Mouse (Mus musculus) spleen, postnatal 4 days (tissue): ENCODE data around the gene Bicdl1.
A peak's percentile ranks its signal among the peaks of the same experiment; 100 is the strongest.

Experiments
- DNase-seq, 2 experiments: peaks; one replicate each; pipeline ENCODE4 v3.0.0; 2022; ENCODE audit warnings: low spot score in 2 of 2

The Bicdl1 gene

DNA sequence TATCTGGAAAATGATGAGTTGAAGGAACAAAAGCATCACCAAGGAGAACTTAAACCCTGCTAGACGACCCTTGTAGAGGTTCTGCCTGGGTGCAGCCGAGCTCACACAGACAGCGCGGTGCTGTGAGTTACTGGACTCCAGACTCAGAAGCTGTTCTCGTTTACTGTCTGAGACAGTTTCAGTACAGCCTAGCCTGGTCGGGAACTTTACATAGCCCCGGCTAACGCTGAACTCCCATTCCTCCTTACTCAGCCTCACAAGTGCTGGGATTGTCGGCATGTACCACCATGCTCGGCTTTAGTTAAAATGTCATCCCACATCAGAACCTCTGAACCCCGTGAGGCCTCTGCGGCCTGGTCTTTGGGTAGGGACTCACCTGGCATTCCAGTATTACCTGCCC is 62.4 kb downstream of the Bicdl1 start:
- no peak for DNase-seq

DNA sequence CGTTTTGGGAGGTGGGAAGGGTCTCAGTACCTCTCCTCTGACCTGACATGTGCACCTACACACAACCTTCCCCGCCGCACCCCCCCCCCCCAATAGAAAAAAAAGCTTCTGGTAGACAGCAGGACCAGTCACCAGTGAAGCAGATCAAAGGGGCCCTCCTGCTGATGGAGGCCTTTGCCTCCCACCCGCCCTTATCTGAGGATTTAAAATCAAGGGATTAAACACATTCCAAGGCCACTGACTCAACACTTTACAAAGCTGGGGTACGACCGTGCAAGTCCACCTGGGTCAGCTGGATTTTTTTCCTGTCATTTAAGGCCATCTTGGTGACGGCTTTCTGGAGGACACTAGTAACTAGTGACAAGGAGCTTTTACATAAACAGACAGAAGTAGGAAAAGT is 63.5 kb downstream of the Bicdl1 start:
- DNase-seq: no peak

DNA sequence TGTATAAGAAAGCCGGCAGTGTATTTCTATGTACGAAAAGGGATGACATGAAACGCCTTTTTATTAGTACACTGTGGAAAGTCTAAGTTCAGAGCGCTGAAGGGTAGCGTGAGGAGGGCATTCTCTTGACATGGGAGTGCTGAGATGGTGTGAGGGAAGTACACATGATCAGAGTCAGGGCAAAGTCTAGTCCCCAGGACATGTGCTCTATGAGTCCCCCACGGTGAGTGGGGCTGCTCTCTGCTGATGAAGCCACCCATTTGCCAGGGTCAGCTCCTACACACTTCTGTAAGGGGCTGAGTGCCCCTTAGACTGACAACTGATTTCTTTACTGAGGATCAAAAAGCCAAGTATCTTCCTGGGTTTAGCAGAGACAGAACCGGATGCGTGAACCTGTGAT is 64.2 kb downstream of the Bicdl1 start:
- DNase-seq: no peak

DNA sequence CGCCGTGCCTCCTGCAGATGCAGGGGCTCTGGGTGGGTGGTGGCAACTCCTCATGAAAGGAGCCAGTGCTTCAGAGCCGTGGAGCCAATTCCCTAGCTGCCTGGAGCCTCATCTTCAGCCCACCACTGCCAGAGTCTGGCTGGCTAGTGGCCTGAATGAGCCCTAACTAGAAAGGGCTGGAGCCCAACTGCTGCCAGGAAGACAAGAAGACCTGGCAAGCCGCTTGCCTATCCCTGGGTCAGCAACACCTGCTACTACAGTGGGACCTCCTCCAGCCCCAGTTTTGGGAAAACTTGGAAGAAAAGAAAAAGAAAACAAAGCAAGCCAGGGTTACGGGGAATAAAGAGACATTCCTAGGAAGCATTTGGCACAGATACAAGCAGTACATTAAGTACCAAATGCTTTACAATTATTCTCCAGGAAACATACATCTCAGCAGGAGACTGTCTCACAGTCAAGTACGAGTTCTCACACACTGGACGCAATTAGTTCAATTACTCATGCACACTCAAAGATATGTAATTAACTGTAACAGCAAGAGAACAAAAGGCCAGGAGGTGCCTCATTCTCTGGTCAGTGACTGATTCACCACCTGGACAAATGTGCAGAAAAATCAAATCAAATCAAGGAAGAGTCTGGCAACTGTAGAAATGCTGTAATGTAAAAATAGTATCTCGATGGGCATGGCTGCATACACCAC is 64.9 kb downstream of the Bicdl1 start:
- DNase-seq: no peak

DNA sequence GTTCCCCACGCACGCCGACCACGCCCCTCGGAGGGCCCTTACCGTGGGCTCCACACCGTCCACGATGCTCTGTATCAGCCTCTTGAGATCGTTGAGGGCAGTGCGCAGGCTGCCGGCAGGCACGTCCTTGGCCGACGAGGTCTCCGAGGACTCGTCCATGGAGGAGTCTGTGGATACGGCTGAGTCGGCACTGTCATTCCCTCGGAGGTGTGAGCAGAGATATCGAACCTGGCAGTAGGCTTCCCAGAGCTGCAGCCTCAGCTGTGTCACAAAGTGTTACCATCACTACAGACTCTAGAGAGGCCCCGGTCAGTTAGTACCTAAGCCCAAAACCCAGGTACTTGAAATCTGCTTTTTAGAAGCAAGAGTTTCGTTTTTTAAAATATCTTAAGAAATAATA is 68.8 kb downstream of the Bicdl1 start:
- DNase-seq: no peak

DNA sequence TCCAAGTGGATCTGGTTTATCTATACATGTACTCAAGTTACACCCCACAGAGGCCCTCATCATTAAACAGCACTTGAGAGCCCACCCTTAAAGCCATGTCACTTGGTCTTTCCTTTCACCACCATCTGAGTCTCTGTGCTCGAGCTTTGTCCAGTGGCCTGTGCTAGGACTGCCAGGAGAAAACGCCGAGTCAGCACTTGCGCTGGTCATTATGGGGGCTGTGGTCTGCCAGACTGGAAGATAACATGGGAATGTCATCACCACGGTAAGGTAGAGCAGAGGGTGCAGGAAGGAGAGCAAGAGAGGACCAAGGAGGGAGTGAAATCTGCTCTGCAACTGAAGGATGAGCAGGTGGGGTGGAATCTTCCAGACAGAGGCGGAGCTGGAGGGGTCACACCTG is 73.1 kb downstream of the Bicdl1 start:
- DNase-seq: no peak

DNA sequence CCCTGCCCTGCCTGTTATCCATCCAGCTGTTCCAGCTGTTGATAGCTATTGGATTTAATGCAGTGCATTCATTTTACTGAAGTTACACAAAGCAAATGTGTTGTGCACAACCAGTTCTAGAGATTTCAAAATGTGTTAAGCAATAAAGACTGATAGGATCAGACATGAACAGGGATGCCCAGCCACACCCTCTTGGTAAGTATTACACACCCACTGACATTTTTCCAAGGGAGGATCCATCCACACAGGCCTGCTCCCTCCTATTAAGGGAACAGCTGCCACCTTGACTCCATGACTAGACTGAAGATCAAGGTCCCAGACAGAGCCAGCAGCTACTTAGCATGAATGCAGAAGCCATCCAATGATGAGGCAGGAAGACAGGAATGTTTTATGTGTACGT is 74.2 kb downstream of the Bicdl1 start:
- no peak for DNase-seq

DNA sequence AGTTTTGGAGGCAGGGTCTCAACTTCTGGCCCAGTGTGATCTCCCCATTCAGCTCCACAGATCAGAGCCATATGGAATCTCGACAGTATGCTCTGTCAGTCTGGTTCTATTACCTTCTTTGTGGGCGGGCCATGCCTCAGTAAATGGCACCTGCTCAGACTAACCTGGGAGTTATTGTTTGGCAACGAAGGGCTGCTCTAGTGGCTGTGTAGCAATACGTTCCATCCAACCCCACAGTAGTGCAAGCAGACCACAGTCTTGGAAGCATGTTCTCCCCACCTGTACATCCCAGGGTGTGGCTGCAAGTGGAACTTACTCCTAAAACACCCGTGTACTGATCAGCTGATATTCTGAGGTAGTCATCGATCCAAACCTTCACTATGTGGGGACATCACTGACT is 74.7 kb downstream of the Bicdl1 start:
- DNase-seq: no peak

DNA sequence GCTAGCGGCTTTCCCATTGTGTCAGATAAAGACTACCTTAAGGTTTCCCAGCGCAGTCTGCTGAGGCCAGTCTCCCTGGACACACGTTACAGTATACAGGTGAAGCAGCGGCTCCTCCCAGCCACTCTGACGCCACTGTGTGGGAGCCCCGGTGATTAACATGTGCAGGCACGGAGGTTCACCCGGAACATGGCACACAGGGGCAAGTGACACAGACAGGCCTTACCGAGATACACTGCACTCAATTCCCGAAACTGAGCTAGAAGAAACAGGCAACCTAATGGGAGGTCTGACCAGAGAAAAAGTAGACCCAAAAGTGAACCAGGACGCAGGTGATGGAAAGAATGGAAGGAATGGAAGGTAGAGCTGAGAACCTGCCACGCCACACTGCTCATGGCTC is 77.6 kb downstream of the Bicdl1 start:
- DNase-seq: no peak

DNA sequence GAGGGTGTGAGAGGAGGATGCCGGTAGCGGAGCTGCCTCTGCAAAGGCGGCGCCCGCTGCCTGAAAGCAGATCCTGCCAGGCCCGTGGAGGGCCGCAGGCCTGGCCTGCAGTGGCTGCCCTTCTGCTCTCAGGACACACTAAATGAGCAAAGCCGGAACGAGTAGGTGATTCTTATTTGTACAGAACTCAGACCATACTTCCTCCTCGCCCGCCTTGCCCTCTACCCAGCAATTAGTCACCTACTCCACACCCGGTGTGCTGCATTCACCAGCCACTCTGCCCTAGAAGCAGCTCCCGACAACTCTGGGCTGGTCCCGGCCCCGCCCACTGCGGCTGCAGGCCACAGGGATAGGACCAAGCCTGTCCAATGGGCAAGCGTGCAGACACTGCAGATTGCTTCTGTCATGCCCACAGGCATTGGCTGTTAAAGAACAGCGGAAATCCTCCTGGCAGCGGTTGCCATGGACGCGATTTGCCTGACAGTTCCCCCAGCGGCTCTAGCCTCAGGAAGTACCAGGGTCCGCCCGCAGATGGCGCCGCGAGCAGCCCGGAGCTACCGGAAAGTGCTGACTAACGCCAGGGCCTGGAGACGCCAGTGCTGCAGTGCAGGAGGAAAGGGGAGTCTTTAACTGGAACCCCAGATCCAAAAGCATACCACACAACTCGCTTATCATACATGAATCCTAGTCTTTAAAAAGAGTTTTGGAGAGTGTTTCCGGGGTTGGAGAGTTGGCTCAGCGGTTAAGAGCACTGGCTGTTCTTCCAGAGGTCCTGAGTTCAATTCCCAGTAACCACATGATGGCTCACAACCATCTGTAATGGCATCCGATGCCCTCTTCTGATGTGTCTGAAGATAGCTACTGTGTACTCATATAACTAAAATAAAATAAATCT is 78.5 kb downstream of the Bicdl1 start:
- DNase-seq: peak; percentile 100

DNA sequence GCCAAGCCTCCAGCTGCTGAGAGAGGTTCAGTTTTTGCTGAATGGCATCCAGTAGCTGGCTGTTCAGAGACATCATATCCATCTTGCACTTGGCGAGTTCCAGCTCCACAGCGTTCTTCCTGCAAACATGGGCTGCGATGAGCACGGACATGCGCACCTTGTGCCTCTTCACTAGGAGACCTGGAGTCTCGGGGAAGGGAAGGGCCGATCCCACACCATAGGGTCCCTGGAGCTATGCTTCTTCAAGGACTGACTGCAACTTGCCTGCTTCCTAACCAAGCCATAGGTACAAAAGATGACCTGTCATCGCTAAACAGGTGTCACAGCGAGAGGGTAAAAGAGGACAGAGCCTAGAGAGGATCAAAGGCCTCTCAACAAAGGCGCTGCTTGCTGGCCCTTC is 79.6 kb downstream of the Bicdl1 start:
- no peak for DNase-seq

DNA sequence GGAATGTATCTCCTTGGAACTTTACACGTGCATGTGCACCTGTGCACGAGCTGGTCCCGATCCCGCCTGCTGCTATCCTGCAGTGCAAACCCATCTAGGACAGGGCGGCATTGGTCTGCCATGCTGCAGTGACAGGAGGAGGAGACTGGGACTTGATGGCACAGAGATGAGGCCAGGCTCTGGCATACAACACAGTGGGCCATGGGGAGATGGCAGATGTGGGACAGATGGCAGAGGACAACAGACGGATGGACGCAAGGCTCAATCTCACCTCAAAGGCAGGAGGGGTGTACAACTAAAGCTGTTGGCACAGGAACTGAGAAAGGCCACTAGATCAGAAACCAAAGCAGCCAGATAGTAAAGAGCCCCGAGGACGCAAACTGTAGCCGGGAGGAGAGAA is 80.5 kb downstream of the Bicdl1 start:
- DNase-seq: no peak

DNA sequence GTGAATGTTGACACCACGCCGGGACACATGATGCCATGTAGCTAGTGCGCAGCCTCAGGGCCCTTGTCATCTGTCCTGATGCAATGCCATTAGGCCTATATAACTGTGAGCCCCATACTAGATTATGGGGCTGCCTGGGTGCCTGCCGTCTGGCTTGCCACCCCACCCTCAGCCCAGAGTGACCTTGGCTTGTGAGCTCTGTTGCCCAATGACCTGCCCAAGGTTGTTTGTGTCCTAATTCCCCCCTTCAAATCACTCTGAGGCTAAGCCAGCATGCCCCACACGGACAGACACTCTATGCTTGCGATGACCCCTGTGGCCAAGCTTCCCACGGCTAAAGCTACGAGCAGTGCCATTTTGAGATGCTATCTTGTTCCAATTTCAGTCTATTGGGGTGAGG is 81.7 kb downstream of the Bicdl1 start:
- DNase-seq: no peak

DNA sequence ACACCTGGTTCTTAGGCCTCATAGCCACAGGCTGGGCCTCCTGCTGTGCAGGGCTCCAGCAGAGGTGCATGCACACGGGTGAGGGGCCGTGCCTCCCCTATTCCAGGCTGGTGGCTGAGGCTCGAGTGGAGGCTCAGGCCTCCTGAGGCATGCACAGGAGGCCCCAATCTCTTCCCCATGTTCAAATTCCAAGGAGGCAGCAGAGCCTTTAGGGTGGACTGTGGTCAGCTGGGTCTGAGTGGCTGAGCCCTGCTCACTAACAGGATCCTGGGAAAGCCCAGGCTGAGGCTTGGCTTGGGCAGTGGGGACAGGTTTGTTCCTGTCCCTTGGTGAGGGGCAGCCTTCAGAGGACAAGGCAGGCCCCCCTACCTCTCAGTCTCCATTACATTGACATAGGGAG is 82.5 kb downstream of the Bicdl1 start:
- no peak for DNase-seq

DNA sequence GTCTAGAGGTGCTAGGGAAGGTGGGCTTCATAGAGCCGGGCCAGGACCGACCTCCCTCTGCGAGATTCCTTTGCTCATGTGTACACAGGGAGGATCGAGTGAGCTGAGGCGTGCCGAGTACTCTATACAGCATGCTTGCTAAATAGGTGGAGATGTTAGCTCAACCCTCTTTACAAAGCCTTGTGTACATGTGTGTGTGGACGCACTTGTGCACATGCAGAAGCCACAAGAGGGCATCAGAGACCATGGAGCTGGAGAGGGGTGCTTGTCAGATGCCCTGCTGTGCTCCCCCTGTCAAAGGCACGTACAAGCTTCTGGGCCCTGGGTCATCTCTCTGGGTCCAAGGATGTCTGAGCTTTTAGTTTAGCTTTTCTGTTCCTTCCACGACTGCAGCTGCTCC is 87.2 kb downstream of the Bicdl1 start:
- DNase-seq: no peak

DNA sequence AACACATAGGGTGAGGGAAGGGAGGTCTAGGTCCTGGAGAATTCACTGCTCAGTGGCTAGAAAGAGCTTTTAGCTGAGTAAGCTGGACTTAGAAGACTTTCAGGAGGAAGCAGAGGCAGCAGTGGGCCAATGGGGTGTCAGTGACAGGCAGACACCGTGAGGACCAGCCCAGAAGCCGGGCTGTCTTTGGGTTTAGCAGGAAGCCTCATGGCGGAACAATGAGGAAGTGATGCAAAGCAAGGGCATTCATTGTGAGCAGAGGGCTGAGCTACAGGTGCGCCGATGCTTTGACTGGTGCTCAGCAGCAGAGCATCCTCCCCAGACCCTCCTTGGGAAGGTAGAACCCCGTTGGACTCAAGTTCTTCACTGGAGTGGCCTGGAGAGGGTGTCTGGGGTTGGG is 95.9 kb downstream of the Bicdl1 start:
- peak; percentile 43 to 72 for DNase-seq

DNA sequence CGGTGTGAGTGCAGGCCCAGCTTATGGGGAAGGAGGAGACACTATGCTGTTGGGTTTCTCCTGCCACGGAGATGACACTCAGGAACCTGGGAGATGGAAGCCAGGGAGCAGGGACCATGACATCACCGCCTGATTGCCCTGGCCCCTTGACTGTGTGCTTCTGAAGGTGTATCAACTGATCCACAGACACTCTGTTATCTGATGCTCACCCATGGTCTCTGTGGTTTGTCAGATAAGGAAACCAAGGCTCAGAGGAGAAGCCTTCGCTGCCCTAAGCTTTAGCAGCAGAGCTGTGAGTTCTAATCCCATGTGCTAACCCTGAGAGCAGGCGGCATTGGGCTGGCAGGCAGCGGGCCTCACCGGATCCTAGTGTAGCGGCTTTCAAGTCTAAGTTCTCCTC is 97.4 kb downstream of the Bicdl1 start:
- DNase-seq: no peak

DNA sequence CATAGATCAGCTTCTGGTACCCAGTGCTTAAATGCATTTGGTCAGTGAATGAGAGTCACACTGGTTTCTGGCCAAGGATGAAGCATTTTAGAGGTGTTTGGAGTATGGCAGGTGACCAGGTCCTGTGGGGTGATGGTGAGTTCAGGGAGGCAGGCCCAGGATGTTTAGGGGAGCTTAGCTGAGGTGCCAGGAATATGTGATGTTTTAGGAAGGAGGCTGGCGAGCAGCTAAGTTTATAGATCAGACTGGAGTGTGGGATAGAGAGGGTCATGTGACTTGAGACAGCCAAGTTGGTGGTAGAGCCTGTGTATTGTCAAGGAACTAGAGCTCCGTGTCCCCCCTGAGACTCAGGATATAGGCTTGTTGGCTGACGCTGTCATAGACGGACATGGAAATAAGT is 98.4 kb downstream of the Bicdl1 start:
- DNase-seq: no peak

DNA sequence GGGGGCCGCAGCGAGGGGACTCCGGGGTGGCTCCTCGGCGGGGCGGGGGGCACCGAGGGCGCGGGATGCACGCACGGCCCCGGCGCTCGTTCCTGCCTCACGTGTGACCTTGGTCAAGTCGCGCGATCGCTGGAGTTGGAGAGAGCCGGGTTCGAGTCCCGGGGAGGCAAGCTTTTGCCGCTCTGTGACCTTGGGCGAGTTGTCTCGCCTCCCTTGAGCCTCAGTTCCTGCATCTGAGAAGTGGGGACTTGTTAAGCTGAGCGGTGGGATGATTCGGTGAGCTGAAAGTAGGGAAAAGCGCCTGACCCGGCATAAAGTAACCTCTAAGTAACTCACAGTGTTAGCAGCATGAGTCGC is 99.1 kb downstream of the Bicdl1 start:
- peak; percentile 62 to 85 for DNase-seq

DNA sequence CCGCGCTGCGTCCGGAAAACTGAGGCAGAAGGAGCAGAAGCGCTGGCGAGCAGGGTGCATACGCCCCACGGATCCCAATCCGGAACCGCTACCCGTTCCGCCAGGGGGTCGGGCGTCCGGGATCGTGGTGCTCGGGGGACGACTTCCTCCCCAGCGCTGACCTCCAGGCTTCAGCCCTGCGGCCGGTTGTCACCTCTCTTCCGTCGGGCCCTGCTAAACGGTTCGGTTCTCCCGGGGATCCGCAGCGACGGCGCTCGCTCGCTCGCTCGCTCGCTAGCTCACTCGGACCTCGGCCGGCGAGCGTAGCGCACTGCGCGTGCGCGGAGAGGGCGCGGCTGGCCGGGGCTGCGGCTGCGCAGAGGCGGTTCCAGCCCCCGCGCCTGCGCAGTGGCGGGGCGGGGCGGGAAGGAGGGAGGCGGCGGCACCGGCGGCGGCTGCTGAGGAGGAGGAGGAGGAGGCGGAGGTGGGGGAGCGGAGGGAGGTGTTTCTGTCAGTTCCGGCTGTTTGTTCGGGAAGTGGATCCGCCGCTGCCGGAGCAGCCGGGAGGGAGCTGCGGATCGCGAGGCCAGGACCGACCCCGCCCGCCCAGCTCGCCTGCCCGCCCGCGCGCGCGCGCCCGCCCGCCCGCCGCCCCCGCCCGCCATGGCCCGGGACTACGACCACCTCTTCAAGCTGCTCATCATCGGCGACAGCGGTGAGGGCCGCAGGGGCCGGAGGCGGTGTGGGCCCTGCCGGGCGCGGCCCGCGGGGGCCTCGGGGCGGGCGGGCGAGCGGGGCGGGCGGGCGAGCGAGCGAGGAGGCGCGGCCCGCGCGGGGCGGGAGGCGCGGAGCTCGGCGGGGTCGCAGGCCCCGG is 99.7 kb downstream of the Bicdl1 start, which contains the start of gene Rab35:
TSS of gene Rab35 (plus strand) at position 404 of the 853 bp plus-strand sequence.
- DNase-seq: peak; percentile 96 to 99

DNA sequence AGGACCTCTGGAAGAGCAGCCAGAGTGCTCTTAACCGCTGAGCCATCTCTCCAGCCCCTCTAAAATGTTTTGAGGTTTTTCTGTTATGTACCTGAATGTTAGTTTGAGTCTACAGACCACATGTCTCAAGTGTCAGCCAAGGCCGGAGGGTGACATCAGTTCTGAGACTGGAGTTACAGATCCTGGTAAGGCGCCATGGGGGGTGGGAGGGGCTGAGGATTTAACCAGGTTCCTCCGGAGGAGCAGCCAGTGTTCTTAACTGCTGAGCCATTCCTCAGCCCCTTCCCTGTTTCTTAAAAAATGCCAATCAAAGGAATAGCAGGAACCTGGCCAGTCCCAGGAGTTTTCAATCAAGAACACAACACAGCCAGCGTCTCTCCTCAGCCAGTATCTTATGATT is 101.1 kb downstream of the Bicdl1 start:
- DNase-seq: no peak

DNA sequence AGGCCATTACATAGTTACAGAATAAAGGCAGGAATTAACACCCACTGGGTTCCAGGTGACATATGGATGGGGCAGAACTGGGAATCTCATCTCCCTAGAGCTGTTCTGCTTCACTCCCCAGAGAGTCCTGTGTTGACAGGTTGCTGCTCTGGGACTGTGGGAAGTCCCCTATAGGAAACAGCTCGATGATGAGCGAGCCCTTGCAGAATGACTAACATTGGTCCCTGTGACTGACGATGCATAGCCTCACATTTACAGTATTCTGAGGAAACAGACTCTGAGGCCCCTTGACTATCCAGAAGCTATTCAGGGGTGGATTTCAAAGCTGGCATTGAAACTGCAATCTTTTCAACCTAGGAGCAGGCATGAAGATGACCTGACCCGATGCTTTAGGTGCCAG is 101.7 kb downstream of the Bicdl1 start:
- DNase-seq: no peak
